Mouse (Mus musculus) fibroblast of lung, adult 2 months (primary cell): Measurements from ENCODE around the gene Cbfb.

Experiments
- DNase-seq: peaks from one replicate; pipeline ENCODE4 v3.0.0-alpha.2; 2011; ENCODE audit warnings: low read depth

Cbfb gene

GRCm38 (mm10) chr8:105252680-105253537 lies 82.4 kb downstream of the Cbfb start:
- DNase-seq = no peak

DNA sequence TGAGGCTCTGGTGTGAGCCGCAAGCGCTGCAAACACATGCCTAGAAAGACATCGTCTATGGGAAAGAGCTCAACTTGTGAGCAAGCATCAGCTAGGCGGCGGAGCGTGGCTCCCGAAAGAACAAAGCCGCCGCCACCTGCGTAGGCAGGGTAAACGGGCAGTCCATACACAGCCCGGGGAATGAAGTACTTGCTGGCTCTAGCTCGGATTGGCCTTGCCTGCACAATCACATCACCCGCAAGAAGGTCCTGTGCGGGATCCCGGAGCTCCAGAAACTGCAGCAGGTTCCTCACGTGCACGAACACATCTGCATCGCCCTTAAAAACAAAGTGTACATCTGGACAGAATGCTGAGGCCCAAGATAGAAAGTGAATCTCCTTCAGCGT lies 83.3 kb downstream of the Cbfb start:
- DNase-seq = no peak

DNA sequence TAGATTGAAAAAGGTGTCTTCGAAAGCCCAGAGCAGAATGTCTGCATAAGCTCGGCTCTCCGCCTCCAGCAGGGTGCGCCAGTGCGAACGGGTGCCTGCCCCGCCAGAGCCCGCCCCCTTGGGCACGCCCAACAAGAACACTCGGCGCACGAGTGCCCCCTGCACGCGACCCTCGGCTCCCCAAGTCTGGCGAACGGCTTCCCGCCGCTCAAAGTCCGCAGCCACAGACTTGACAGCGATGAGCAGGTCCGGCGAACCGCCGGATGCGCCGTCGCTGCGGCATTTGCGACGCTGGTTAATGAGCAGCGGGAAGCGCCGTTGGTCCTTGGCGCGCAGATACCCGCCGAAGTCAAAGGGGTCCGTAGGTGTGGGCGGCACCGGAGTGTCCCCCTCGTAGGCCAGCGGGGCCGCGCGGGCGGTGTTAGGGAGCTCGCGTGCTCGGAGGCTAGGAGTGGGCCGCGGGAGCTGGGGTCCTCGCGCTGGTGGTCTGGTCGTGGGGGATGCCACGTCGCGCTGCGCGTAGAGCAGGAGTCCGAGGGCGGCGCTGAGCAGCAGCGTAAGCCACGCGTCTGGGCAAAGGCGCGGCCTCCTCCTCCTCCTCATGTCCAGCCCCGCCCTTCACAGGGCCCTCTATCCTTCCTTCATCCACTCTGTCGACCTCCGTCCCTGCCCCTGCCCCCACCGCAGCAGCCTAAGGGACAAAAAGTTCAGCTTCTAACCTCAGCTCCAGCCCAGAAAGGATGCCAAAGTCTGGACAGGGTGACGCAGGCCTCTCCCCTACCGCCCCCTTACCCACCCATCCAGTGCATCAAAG lies 83.9 kb downstream of the Cbfb start:
- DNase-seq = peak; percentile 73

GRCm38 (mm10) chr8:105254966-105255350 lies 84.5 kb downstream of the Cbfb start, which contains the start of gene B3gnt9:
Gene B3gnt9, minus strand, starts transcription at chr8:105255153.
- DNase-seq = peak; percentile 61

DNA sequence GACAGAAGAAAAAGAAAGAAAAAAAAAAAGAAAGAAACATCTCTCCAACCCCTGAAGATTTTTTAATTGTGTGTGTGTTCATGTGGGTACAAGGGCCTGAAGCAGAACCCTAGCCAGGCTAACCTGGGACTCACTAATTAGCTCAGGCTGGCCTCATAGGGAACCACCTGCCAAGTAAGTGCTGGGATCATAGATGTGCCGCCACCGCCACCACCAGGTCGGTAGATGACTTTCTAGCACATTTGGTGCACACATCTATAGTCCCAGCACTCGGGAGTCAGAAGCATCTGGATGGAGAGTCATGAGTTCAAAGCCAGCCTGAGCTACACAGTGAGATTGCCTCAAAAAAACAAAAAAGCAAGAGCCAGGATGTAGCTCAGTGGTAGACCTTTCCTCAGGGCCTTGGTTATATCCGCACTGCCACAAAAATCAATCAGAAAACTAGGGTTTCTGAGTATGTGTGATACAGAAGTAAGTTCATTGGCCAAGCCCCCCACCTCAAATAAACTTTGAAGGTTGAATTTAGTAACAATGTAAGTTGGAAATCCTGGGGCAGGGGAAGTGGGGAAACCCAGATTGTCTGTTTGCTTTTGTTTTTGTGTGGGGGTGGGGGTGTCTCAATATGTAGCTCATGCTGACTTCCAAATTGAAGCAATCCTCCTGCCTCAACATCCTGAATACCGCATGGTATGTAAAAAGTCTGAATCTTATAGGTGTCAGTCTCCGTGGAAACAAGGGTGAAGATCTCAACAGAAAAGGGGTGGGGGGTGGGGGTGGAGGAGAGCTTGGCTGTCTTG lies 87.0 kb downstream of the Cbfb start:
- DNase-seq = no peak

- no peak for DNase-seq
These were observed 88.6 kb downstream of the Cbfb start for GRCm38 (mm10) chr8:105258911-105259720.

GRCm38 (mm10) chr8:105259721-105260320 lies 89.3 kb downstream of the Cbfb start:
- DNase-seq = no peak

DNA sequence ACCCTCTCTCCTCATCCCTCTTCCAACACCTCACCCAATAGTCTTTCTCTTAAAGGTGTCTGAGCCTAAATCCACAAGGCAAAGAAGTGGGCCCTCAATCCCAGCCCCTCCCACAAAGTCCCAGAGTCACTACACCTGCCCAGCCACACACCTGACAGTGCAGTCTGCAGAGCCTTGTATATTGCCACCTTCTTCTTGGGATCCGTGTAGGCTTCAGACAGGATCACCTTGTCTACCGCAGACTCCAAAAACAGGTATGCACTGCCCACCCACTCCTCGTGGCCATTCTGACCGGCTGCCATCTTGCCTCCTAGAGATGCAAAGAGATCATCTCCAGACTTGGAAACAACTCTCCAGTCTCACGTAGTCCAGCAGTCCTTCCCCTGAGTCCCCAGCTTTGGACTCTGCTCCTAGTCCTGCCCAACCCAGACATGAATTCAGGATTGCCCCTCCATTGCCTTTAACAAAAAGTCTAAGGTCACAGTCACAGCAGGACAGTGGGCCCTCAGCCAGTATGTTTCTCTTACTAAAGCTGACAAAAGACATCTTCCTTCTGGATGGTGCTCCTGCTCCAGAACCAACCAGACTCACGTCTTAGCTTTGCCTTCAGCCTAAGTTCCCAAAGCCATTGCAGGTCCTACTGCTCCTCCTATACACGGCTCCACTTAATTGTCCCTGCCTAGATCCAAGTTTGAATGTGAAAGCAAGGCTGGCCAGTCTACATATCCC lies 90.1 kb downstream of the Cbfb start:
- DNase-seq = no peak

- DNase-seq = no peak
These were observed 91.0 kb downstream of the Cbfb start for GRCm38 (mm10) chr8:105261326-105261980.

GRCm38 (mm10) chr8:105263244-105263912 lies 92.9 kb downstream of the Cbfb start:
- no peak for DNase-seq

GRCm38 (mm10) chr8:105264024-105264982 lies 93.8 kb downstream of the Cbfb start, which contains the start of the genes Tradd and Fbxl8:
Gene Tradd, minus strand, starts transcription at chr8:105264609.
Gene Fbxl8, plus strand, starts transcription at chr8:105264648.
- peak; percentile 28 for DNase-seq

DNA sequence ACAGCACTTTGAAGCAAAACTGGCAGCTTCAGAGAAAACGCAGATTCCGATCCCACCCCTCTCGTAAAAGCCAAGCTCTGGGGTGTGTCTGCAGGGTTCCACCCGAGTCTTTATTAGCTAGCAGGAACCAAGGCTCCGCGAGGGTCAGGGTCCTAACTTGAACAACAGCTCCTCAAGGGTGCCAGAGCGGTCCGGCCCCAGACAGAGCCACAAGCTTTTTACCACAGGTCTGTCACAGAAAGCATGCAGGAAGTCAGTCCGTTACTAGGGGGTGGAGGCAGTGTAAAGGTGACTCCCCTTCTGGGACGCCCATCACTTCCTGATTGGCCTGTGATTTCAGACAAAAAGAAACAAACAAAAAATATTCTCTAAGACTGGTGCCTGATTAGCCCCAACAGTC lies 94.7 kb downstream of the Cbfb start:
- DNase-seq = no peak

GRCm38 (mm10) chr8:105266775-105267174 lies 96.3 kb downstream of the Cbfb start:
- DNase-seq = no peak
